Mouse (Mus musculus): ENCODE measurements around the gene Scnn1g. TPM values are rescaled to one million over a fixed set of nuclear protein-coding genes. Genes with fewer than 3 reads are reported as not detected.

Scnn1g gene
- polyA plus RNA-seq (2012; rRNA removed), result 0.03 and 0.04 TPM in 2 replicates

DNA sequence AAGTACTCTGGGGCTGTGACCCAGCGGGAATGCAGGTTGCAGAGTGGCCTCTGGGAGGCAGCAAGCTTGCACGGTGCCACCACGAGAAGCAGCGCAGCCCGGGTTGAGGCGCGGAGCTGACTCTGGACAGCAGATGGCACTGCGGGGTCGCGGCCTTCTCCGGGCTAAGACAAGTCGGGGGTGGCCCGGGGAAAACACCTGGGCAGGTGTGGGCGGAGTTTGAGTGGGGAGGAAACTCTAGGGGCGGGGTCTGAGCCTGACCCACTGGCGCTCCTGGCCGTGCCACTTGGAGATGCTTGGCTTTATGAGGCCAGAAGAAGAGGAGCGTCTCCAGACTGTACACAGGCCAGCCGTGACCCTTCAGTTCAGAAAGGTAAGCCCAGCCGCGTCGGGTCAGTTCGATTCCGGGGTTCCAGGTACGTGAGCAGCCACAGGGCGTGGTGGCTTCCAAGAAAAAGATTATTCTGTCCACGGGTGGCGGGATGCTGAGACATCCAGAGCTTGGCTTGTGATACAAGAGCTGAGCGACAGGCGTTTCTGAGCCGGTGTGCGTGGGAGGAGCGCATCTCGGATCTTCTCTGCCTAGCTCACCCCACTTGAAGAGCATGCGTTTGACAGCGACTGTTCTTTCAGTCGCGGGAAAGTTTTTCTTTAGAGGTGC is at the start of gene Scnn1g:
Gene Scnn1g, plus strand, starts transcription at position 309 of the 661 bp plus-strand sequence.

DNA sequence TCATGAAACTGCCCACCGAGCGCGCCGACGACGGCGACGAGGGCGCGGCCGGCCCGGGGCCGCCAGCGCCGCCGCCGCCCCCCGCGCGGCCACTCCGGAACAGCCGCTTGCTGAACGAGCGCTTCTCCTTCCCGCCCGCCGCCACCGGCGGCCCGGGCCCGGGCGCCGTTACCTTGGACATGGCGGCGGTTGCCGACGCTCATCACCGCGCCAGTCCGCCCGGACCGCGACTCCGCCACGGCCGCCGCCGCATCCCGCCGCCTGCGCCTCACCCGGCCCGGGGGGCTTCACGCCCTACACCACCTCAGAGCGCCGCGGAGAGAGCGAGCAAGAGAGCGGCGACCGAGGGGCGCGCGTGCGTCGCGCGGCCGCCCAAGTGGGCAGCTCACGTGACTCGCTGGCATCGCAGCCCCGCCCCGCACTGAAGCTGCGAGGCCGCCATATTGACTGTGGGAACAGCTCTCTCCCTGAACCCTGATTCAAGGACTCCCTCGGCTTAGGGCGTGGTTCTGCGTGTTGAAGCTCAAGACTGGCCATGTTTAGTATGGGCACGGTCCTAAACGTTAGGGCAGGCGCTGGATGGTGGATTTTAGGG is 27.1 kb upstream of the Scnn1g start, which contains the start of gene Usp31:
Gene Usp31, minus strand, starts transcription at position 181 of the 595 bp plus-strand sequence.

Other genes starting within 250 kb of the Scnn1g start
- 12.2 and 13.1 TPM in 2 replicates for gene Usp31, start 27.2 kb upstream of the Scnn1g start, polyA plus RNA-seq (2012; rRNA removed)
- gene Scnn1b, start 130.6 kb downstream of the Scnn1g start, polyA plus RNA-seq (2012; rRNA removed), result 0.34 and 0.43 TPM in 2 replicates
- gene Cog7, start 247.2 kb downstream of the Scnn1g start, polyA plus RNA-seq (2012; rRNA removed), result 17.3 and 18.9 TPM in 2 replicates

Data from central nervous system, embryonic 18 days (tissue).